Mouse (Mus musculus) small intestine, adult 2 months (tissue): ENCODE measurements around the gene Cep68.

Source experiments
- CTCF ChIP-seq: fragments of 200-500 bp; IDR thresholded peaks from 2 replicates; pipeline ENCODE4 v1.5.1; 2012; ENCODE audit warnings: low read depth, mild to moderate bottlenecking, control low read depth, inconsistent platforms, low read length, moderate library complexity, mixed read lengths; ENCODE audit not compliant: insufficient replicate concordance, insufficient read length; ENCODE audit errors: extremely low read depth
- POLR2A ChIP-seq: fragments of 200-500 bp; IDR thresholded peaks from 2 replicates; pipeline ENCODE4 v1.6.1; 2012; ENCODE audit warnings: low read depth, mild to moderate bottlenecking, control low read depth, inconsistent platforms, low read length, moderate library complexity

- no peak for TF ChIP-seq CTCF
- TF ChIP-seq POLR2A = no peak
These were observed 6.7 kb downstream of the Cep68 start for GRCm38 (mm10) chr11:20242366-20243056.
